Mouse (Mus musculus): ENCODE measurements around the gene Lpp. TPM values are rescaled to one million over a fixed set of nuclear protein-coding genes. Genes with fewer than 3 reads are reported as not detected.

Lpp gene
- polyA plus RNA-seq, 1 experiment = 15.0 TPM

DNA sequence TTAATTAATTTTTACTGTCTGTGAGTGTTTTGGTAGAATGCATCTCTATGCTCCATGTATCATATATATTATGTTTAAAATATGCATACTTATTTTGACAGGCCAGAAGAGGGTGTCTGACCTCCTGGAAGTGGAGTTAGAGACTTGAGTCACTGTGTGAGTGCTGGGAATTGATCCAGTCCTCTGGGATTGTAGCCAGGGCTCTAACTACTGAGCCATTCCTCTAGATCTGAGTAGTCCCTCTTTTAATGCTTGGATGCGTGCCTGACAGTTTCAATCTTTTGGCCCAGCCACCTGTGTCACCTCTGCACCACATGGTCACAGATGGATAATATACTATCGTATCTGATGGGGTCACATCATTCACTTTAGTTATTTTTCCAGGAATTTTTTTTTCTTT, 138.4 kb downstream of the Lpp start:
- Histone ChIP-seq H3K36me3 (ENCODE audit: control insufficient read depth, insufficient read depth, low read length) (no peaks in the 10 kb centered on the region), H3K27me3 (ENCODE audit: control insufficient read depth, insufficient read depth, low read length) (no peaks in the 10 kb centered on the region), H3K27ac (ENCODE audit: control insufficient read depth, insufficient read depth, low read length) (no peak overlapping the region), H3K4me3 (ENCODE audit: control insufficient read depth, insufficient read depth, low read length) (no peak overlapping the region), H3K4me1 (replicated peaks; ENCODE audit: control insufficient read depth, insufficient read depth, low read length) (no peaks in the 10 kb centered on the region)
- no peak for DNase-seq
- TF ChIP-seq POLR2A (IDR thresholded peaks at IDR 0.05; ENCODE audit: control insufficient read depth, extremely low read depth, insufficient read depth, low read length, poor library complexity) = no peak
- no peak for TF ChIP-seq CTCF (IDR thresholded peaks at IDR 0.05; ENCODE audit: borderline replicate concordance, control insufficient read depth, extremely low read depth, insufficient read depth, low read length, poor library complexity)
- WGBS = 95% methylated on average over 2 of the region's 2 CpGs

- Histone ChIP-seq H3K36me3 (ENCODE audit: control insufficient read depth, insufficient read depth, low read length) (no peaks in the 10 kb centered on the region), H3K27me3 (ENCODE audit: control insufficient read depth, insufficient read depth, low read length) (no peaks in the 10 kb centered on the region), H3K4me1 (replicated peaks; ENCODE audit: control insufficient read depth, insufficient read depth, low read length) (0 out of 2 replicates have a peak, but pooled peaks cover 2% of the 10 kb centered on the region), H3K4me3 (ENCODE audit: control insufficient read depth, insufficient read depth, low read length) (no peak overlapping the region), H3K27ac (ENCODE audit: control insufficient read depth, insufficient read depth, low read length) (no peak overlapping the region)
- no peak for DNase-seq
- TF ChIP-seq POLR2A (IDR thresholded peaks at IDR 0.05; ENCODE audit: control insufficient read depth, extremely low read depth, insufficient read depth, low read length, poor library complexity) (no peak), CTCF (IDR thresholded peaks at IDR 0.05; ENCODE audit: borderline replicate concordance, control insufficient read depth, extremely low read depth, insufficient read depth, low read length, poor library complexity) (no peak)
- 96% methylated on average over 6 of the region's 6 CpGs for WGBS
Observed at GRCm38 (mm10) chr16:24535221-24535620, 141.9 kb downstream of the Lpp start.

DNA sequence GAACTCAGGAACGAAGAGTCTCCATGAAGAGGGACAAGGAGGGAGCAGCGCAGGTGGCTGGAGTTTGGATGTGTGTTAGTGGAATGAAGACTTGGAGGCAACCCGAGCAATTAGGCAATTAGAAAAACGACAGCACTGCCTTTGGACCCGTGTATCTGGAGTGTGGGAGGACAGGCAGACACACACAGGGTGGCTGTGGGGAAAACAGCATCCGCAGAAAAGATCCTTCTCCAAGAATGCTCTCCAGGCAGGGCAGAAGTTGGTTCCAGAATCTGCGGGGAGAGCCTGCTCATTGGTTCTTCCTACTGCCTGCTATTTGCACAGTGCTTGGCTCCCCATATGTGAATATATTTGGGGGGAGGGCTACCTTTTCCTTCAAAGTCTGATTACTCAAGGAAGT, 143.0 kb downstream of the Lpp start:
- H3K4me1 ChIP-seq (replicated peaks; ENCODE audit: control insufficient read depth, insufficient read depth, low read length) = 0 out of 2 replicates have a peak, but pooled peaks cover 2% of the 10 kb centered on the region
- no peaks in the 10 kb centered on the region for H3K27me3 ChIP-seq (ENCODE audit: control insufficient read depth, insufficient read depth, low read length)
- H3K27ac ChIP-seq (ENCODE audit: control insufficient read depth, insufficient read depth, low read length) = no peak overlapping the region
- no peaks in the 10 kb centered on the region for H3K36me3 ChIP-seq (ENCODE audit: control insufficient read depth, insufficient read depth, low read length)
- DNase-seq = no peak
- H3K4me3 ChIP-seq (ENCODE audit: control insufficient read depth, insufficient read depth, low read length) = no peak overlapping the region
- 96% methylated on average over 7 of the region's 7 CpGs for WGBS
- no peak for TF ChIP-seq CTCF (IDR thresholded peaks at IDR 0.05; ENCODE audit: borderline replicate concordance, control insufficient read depth, extremely low read depth, insufficient read depth, low read length, poor library complexity)
- no peak for TF ChIP-seq POLR2A (IDR thresholded peaks at IDR 0.05; ENCODE audit: control insufficient read depth, extremely low read depth, insufficient read depth, low read length, poor library complexity)

GRCm38 (mm10) chr16:24539003-24539402, 145.7 kb downstream of the Lpp start:
- Histone ChIP-seq H3K36me3 (ENCODE audit: control insufficient read depth, insufficient read depth, low read length) (no peaks in the 10 kb centered on the region), H3K27ac (ENCODE audit: control insufficient read depth, insufficient read depth, low read length) (no peak overlapping the region), H3K27me3 (ENCODE audit: control insufficient read depth, insufficient read depth, low read length) (no peaks in the 10 kb centered on the region), H3K4me1 (replicated peaks; ENCODE audit: control insufficient read depth, insufficient read depth, low read length) (0 out of 2 replicates have a peak, but pooled peaks cover 2% of the 10 kb centered on the region), H3K4me3 (ENCODE audit: control insufficient read depth, insufficient read depth, low read length) (no peak overlapping the region)
- 18% methylated on average over 4 of the region's 4 CpGs for WGBS
- TF ChIP-seq POLR2A (IDR thresholded peaks at IDR 0.05; ENCODE audit: control insufficient read depth, extremely low read depth, insufficient read depth, low read length, poor library complexity) (no peak), CTCF (IDR thresholded peaks at IDR 0.05; ENCODE audit: borderline replicate concordance, control insufficient read depth, extremely low read depth, insufficient read depth, low read length, poor library complexity) (no peak)
- DNase-seq = peak; percentile 17

GRCm38 (mm10) chr16:24542864-24543263, 149.6 kb downstream of the Lpp start:
- 95% methylated on average over 7 of the region's 7 CpGs for WGBS
- Histone ChIP-seq H3K4me3 (ENCODE audit: control insufficient read depth, insufficient read depth, low read length) (no peak overlapping the region), H3K27me3 (ENCODE audit: control insufficient read depth, insufficient read depth, low read length) (no peaks in the 10 kb centered on the region), H3K4me1 (replicated peaks; ENCODE audit: control insufficient read depth, insufficient read depth, low read length) (0 out of 2 replicates have a peak, but pooled peaks cover 2% of the 10 kb centered on the region), H3K27ac (ENCODE audit: control insufficient read depth, insufficient read depth, low read length) (no peak overlapping the region), H3K36me3 (ENCODE audit: control insufficient read depth, insufficient read depth, low read length) (no peaks in the 10 kb centered on the region)
- TF ChIP-seq CTCF (IDR thresholded peaks at IDR 0.05; ENCODE audit: borderline replicate concordance, control insufficient read depth, extremely low read depth, insufficient read depth, low read length, poor library complexity) (no peak), POLR2A (IDR thresholded peaks at IDR 0.05; ENCODE audit: control insufficient read depth, extremely low read depth, insufficient read depth, low read length, poor library complexity) (no peak)
- DNase-seq = no peak

GRCm38 (mm10) chr16:24545366-24545765, 152.1 kb downstream of the Lpp start:
- no peak overlapping the region for H3K4me3 ChIP-seq (ENCODE audit: control insufficient read depth, insufficient read depth, low read length)
- H3K4me1 ChIP-seq (replicated peaks; ENCODE audit: control insufficient read depth, insufficient read depth, low read length) = no peaks in the 10 kb centered on the region
- TF ChIP-seq CTCF (IDR thresholded peaks at IDR 0.05; ENCODE audit: borderline replicate concordance, control insufficient read depth, extremely low read depth, insufficient read depth, low read length, poor library complexity) (no peak), POLR2A (IDR thresholded peaks at IDR 0.05; ENCODE audit: control insufficient read depth, extremely low read depth, insufficient read depth, low read length, poor library complexity) (no peak)
- DNase-seq = no peak
- no peak overlapping the region for H3K27ac ChIP-seq (ENCODE audit: control insufficient read depth, insufficient read depth, low read length)
- 94% methylated on average over 5 of the region's 5 CpGs for WGBS
- H3K27me3 ChIP-seq (ENCODE audit: control insufficient read depth, insufficient read depth, low read length) = no peaks in the 10 kb centered on the region
- no peaks in the 10 kb centered on the region for H3K36me3 ChIP-seq (ENCODE audit: control insufficient read depth, insufficient read depth, low read length)

GRCm38 (mm10) chr16:24558458-24558857, 165.2 kb downstream of the Lpp start:
- 97% methylated on average over 4 of the region's 4 CpGs for WGBS
- no peak for DNase-seq
- TF ChIP-seq POLR2A (IDR thresholded peaks at IDR 0.05; ENCODE audit: control insufficient read depth, extremely low read depth, insufficient read depth, low read length, poor library complexity) (no peak), CTCF (IDR thresholded peaks at IDR 0.05; ENCODE audit: borderline replicate concordance, control insufficient read depth, extremely low read depth, insufficient read depth, low read length, poor library complexity) (no peak)
- Histone ChIP-seq H3K27me3 (ENCODE audit: control insufficient read depth, insufficient read depth, low read length) (no peaks in the 10 kb centered on the region), H3K27ac (ENCODE audit: control insufficient read depth, insufficient read depth, low read length) (no peak overlapping the region), H3K4me3 (ENCODE audit: control insufficient read depth, insufficient read depth, low read length) (no peak overlapping the region), H3K4me1 (replicated peaks; ENCODE audit: control insufficient read depth, insufficient read depth, low read length) (no peaks in the 10 kb centered on the region), H3K36me3 (ENCODE audit: control insufficient read depth, insufficient read depth, low read length) (no peaks in the 10 kb centered on the region)

All from thymus, adult 2 months (tissue).